In the genomic region with DNA sequence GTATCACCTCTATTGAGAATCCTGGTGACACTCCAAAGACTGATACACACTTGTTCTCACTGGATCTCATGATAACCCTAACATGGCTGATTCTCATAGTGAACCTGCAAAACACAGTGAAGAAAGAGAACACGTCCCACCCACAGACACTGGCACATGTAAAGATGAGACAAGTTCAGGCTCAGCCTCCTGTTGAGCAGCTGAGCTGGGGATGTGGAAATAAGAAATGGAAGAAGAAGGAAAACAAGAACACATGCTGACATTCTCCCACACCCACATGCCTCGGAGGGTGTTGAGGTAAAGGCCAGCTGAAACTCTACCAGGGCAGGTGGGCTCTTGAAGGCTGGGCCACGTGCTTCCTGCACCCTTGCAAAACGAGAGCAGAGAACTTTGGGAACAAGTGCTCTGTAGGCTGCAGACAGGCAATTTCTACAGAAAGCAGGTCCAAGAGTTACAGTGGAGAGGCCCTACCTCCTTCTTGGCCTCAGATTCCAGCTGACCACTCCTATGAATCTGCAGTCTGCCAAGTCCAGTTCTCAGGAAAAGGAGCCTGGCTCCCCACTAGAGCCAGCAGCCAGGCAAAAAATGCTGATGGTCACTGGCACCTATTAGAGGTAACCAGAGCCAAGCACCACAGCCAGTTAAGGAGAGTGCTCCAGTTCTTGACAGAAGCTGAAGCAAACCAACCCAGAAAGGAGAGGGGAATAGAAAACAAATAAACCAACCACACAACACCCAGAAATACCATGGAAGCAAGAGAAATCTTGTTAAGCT, we compare ENCODE assay signal across 15 mouse cellular contexts. TPM values are rescaled to one million over a fixed set of nuclear protein-coding genes. Genes with fewer than 3 reads are reported as not detected.
A peak's percentile ranks its signal among the peaks of the same experiment; 100 is the strongest.
DNase-seq lines count a peak whose midpoint lies in the region; ATAC-seq lines count a peak whose summit lies in the region.
"Had no signal": no experiment of that assay in that cellular context is flagged by ENCODE, and none has a peak within 500 bp of the region (broad histone marks: within the 10 kb centered on the region; RNA-seq: fewer than 3 reads in every experiment).

No protein-coding gene starts in this region.

- H3K4me2 ChIP-seq in heart, embryonic 12.5 days = no peak overlapping the region
- no peak overlapping the region for H3K4me2 ChIP-seq in neural tube, embryonic 15.5 days
- H3K4me2 ChIP-seq: embryonic facial prominence, embryonic 13.5 days; liver, embryonic 13.5 days had no signal

- ATAC-seq in heart, embryonic 12.5 days (ENCODE audit: insufficient number of reproducible peaks, low FRiP score) = no peak
- no peak for ATAC-seq in neural tube, embryonic 15.5 days (ENCODE audit: low FRiP score)
- ATAC-seq: forebrain, embryonic 14.5 days had no signal

- no peak overlapping the region for H3K4me3 ChIP-seq in heart, embryonic 12.5 days
- H3K4me3 ChIP-seq in neural tube, embryonic 15.5 days (replicated peaks) = no peak overlapping the region
- H3K4me3 ChIP-seq: embryonic facial prominence, embryonic 13.5 days; liver, embryonic 13.5 days had no signal

- WGBS in heart, embryonic 12.5 days = 73% methylated on average over 4 of the region's 4 CpGs
- WGBS in neural tube, embryonic 15.5 days = 88% methylated on average over 4 of the region's 4 CpGs

- intact Hi-C loops in gastrocnemius, postnatal 14 days (cut with DNase I; ENCODE audit: low total_unique reads) = loop anchor here (10.0 kb wide), 1 partner anchor 681 kb away; a partner anchor contains a TSS

- no peaks in the 10 kb centered on the region for H3K4me1 ChIP-seq in heart, embryonic 12.5 days (replicated peaks)
- no peaks in the 10 kb centered on the region for H3K4me1 ChIP-seq in neural tube, embryonic 15.5 days
- H3K4me1 ChIP-seq: liver, embryonic 13.5 days had no signal

- no peak overlapping the region for H3K9ac ChIP-seq in heart, embryonic 12.5 days
- H3K9ac ChIP-seq in neural tube, embryonic 15.5 days (replicated peaks) = no peak overlapping the region
- H3K9ac ChIP-seq: embryonic facial prominence, embryonic 13.5 days; liver, embryonic 13.5 days had no signal

- H3K27me3 ChIP-seq in heart, embryonic 12.5 days (replicated peaks) = no peaks in the 10 kb centered on the region
- H3K27me3 ChIP-seq in neural tube, embryonic 15.5 days (replicated peaks) = no peaks in the 10 kb centered on the region
- H3K27me3 ChIP-seq: embryonic facial prominence, embryonic 13.5 days; liver, embryonic 13.5 days had no signal

- no peaks in the 10 kb centered on the region for H3K36me3 ChIP-seq in heart, embryonic 12.5 days
- peaks cover 17% of the 10 kb centered on the region for H3K36me3 ChIP-seq in neural tube, embryonic 15.5 days
- H3K36me3 ChIP-seq: embryonic facial prominence, embryonic 13.5 days; liver, embryonic 13.5 days had no signal

- DNase-seq in heart, adult 11 months = peak; percentile 90
- DNase-seq in lung, postnatal 25 days (ENCODE audit: low spot score) = peak; percentile 32
- DNase-seq in lung, postnatal 4 days = no peak
- peak; percentile 54 for DNase-seq in cerebellum, adult 9-10 months
- DNase-seq in gastrocnemius, postnatal 14 days = peak; percentile 41
- DNase-seq in kidney, postnatal 14 days = no peak
- DNase-seq: kidney, postnatal 10 days; liver, embryonic 13.5 days had no signal

- H3K9me3 ChIP-seq in heart, embryonic 12.5 days (replicated peaks) = no peaks in the 10 kb centered on the region
- H3K9me3 ChIP-seq in neural tube, embryonic 15.5 days (replicated peaks) = no peaks in the 10 kb centered on the region
- H3K9me3 ChIP-seq: embryonic facial prominence, embryonic 13.5 days; liver, embryonic 13.5 days had no signal

- H3K27ac ChIP-seq in heart, embryonic 12.5 days (ENCODE audit: poor library complexity, severe bottlenecking) = no peak overlapping the region
- H3K27ac ChIP-seq in neural tube, embryonic 15.5 days (replicated peaks) = no peak overlapping the region
- H3K27ac ChIP-seq: embryonic facial prominence, embryonic 13.5 days; liver, embryonic 13.5 days had no signal

RNA-seq across cellular contexts. Expression of a gene that starts 33.1 kb away (rescaled TPM):
- 125 and 131 TPM in 2 replicates for polyA plus RNA-seq in heart, embryonic 12.5 days (2016; fragmentation: Nextera tagmentation; extraction: Ambion mirVana)
- 10 to 100 TPM; 63.6 to 66.6 TPM for total RNA-seq in gastrocnemius, postnatal 14 days (2021)
- polyA plus RNA-seq in neural tube, embryonic 15.5 days (2015; fragmentation: Nextera tagmentation; extraction: Ambion mirVana) = 50.1 and 50.2 TPM in 2 replicates
- total RNA-seq: megakaryocyte, adult 5-6 weeks; MEL; neutrophil, adult 5-6 weeks had no signal

Comparison
In these comparisons a context has a peak if more than half of its experiments do, and no peak if none do; other contexts are left out.
1. DNase-seq: peak in heart, adult 11 months (single experiment), lung, postnatal 25 days (single experiment), cerebellum, adult 9-10 months (single experiment) and gastrocnemius, postnatal 14 days (single experiment); none in lung, postnatal 4 days (0 of 2) and kidney, postnatal 14 days (single experiment).